Mouse (Mus musculus) E14TG2a.4 (cell line): ENCODE measurements at regions not wholly inside any gene's neighbourhood (a gene's known extent, or its start where the extent isn't known, plus 50 kb on each side); places are given as distances from the start of the nearest gene placed in this dataset.

ENCODE experiments used
- CTCF ChIP-seq: conservative IDR thresholded peaks from 2 replicates; pipeline ENCODE4 v1.5.1; 2014; ENCODE audit warnings: low read length
- NANOG ChIP-seq: IDR thresholded peaks from 2 replicates; pipeline ENCODE4 v1.6.1; 2014; ENCODE audit warnings: borderline replicate concordance, low read length, mixed read lengths

DNA sequence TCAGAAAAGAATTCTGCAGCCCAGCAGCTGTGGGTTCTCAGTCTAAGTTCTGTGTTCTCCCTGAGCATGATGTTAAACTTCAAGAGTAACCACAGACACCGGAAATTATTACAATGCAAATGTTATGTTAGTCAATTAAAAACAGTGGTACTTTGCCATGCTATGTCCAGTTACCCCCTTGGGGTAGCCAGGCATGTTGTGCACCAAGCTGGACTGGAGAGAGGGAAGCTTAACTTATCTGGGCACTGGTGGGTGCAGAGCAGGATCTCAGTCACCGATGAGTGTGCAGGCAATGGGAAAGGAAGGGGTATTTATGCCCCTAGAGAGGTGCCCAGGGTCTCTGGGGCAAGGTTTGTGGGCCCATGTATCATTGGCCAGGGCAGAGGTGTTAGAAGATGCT, 211.6 kb downstream of the Dad1 start:
- TF ChIP-seq CTCF (no peak), NANOG (no peak)
